7 mouse cellular contexts compared by ENCODE assay signal in the genomic region with DNA sequence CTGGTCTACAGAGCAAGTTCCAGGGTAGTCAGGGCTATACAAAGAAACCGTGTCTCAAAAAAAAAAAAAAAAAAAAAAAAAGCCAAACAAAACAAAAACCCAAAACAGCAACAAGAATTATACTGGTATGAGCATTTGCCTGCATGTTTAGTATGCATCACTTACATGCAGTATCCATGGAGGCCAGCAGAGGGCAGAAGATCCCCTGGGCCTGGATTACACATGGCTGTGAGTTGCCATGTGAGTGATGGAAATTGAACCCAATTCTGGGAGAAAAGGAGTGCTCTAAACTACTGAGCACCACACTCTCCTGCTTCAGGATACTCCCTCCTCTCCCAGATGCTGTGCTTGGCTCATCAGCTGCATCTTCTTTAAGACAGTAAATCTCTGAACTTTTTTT. TPM values are rescaled to one million over a fixed set of nuclear protein-coding genes. Genes with fewer than 3 reads are reported as not detected.
A peak's percentile ranks its signal among the peaks of the same experiment; 100 is the strongest.
DNase-seq lines count a peak whose midpoint lies in the region; TF ChIP-seq lines count a peak whose summit lies in the region.

No protein-coding gene starts in this region.

- no peaks in the 10 kb centered on the region for H3K9me3 ChIP-seq in embryonic facial prominence, embryonic 10.5 days

- 30% methylated on average over 1 of the region's 1 CpGs for WGBS in embryonic facial prominence, embryonic 10.5 days
- WGBS in lung, adult 2 months, result 17% methylated on average over 1 of the region's 1 CpGs
- 21% methylated on average over 1 of the region's 1 CpGs for WGBS in small intestine, adult 2 months

- no peak overlapping the region for H3K4me3 ChIP-seq in embryonic facial prominence, embryonic 10.5 days
- H3K4me3 ChIP-seq in lung, adult 2 months (replicated peaks; ENCODE audit: extremely low read depth, low read depth, low read length), result no peak overlapping the region
- H3K4me3 ChIP-seq in small intestine, adult 2 months (ENCODE audit: low read depth, low read length), result no peak overlapping the region

- peaks cover 34% of the 10 kb centered on the region for H3K36me3 ChIP-seq in embryonic facial prominence, embryonic 10.5 days (replicated peaks)
- H3K36me3 ChIP-seq in small intestine, adult 2 months (ENCODE audit: control insufficient read depth, insufficient read depth, low read length), result 0 out of 2 replicates have a peak, but pooled peaks cover 2% of the 10 kb centered on the region

- peak; percentile 71 for DNase-seq in urinary bladder, postnatal 14 days (ENCODE audit: low spot score)
- no peak for DNase-seq in urinary bladder, postnatal 10 days (ENCODE audit: low spot score)
- peak; percentile 78 for DNase-seq in adrenal gland, postnatal 14 days
- peak; percentile 72 for DNase-seq in embryonic facial prominence, embryonic 10.5 days (ENCODE audit: low spot score)
- DNase-seq in kidney, postnatal 10 days, result peak; percentile 85
- DNase-seq in lung, adult 2 months, result peak; percentile 69

- TF ChIP-seq POLR2A in lung, adult 2 months (IDR thresholded peaks at IDR 0.05; ENCODE audit: borderline replicate concordance, extremely low read depth, low read depth, low read length), result no peak
- TF ChIP-seq POLR2A in small intestine, adult 2 months (IDR thresholded peaks at IDR 0.05; ENCODE audit: low read depth, low read length), result no peak

- no peak overlapping the region for H3K27ac ChIP-seq in embryonic facial prominence, embryonic 10.5 days (replicated peaks)
- no peak overlapping the region for H3K27ac ChIP-seq in small intestine, adult 2 months (ENCODE audit: insufficient read depth, low read depth, low read length)

- H3K4me1 ChIP-seq in embryonic facial prominence, embryonic 10.5 days, result peaks cover 13% of the 10 kb centered on the region
- H3K4me1 ChIP-seq in lung, adult 2 months (ENCODE audit: control insufficient read depth, insufficient read depth, low read length), result peaks cover 6% of the 10 kb centered on the region; the same call in 1 of the 2 replicates
- H3K4me1 ChIP-seq in small intestine, adult 2 months (ENCODE audit: control insufficient read depth, insufficient read depth, insufficient read length, low read length), result peaks cover 17% of the 10 kb centered on the region; the same call in 1 of the 2 replicates

- no peaks in the 10 kb centered on the region for H3K27me3 ChIP-seq in embryonic facial prominence, embryonic 10.5 days (replicated peaks; ENCODE audit: low read depth, poor library complexity, severe bottlenecking)
- H3K27me3 ChIP-seq in small intestine, adult 2 months (ENCODE audit: control insufficient read depth, insufficient read depth, low read length), result no peaks in the 10 kb centered on the region

- peak; percentile 82 for TF ChIP-seq CTCF in lung, adult 2 months (IDR thresholded peaks at IDR 0.05; ENCODE audit: insufficient read depth, low read length)
- TF ChIP-seq CTCF in small intestine, adult 2 months (IDR thresholded peaks at IDR 0.05; ENCODE audit: extremely low read depth, insufficient read length, insufficient replicate concordance, low read depth, low read length), result peak; percentile 80; the same call in 1 of the 2 replicates

RNA-seq across cellular contexts. Expression of gene Rnf185, which starts 4.2 kb away (rescaled TPM):
- total RNA-seq in adrenal gland, postnatal 14 days (2021), result 28.9 and 33.8 TPM in 2 replicates
- polyA plus RNA-seq in embryonic facial prominence, embryonic 10.5 days (2016; fragmentation: Nextera tagmentation; extraction: Ambion mirVana), result 37.6 and 40.2 TPM in 2 replicates
- 25.6 and 36.4 TPM in 2 replicates for polyA plus RNA-seq in lung, adult 2 months (2012; rRNA removed)
- 13.5 and 29.8 TPM in 2 replicates for polyA plus RNA-seq in small intestine, adult 2 months (2012; rRNA removed)

RNA-seq across cellular contexts. Expression of gene Pla2g3, which starts 31.7 kb away (rescaled TPM):
- total RNA-seq in adrenal gland, postnatal 14 days (2021), result 0.15 and 0.19 TPM in 2 replicates
- 1.6 and 2.0 TPM in 2 replicates for polyA plus RNA-seq in embryonic facial prominence, embryonic 10.5 days (2016; fragmentation: Nextera tagmentation; extraction: Ambion mirVana)
- 0.50 and 3.1 TPM in 2 replicates for polyA plus RNA-seq in lung, adult 2 months (2012; rRNA removed)
- 0.18 and 0.48 TPM in 2 replicates for polyA plus RNA-seq in small intestine, adult 2 months (2012; rRNA removed)

RNA-seq across cellular contexts. Expression of gene Limk2, which starts 47.4 kb away (rescaled TPM):
- 21.4 and 30.6 TPM in 2 replicates for total RNA-seq in adrenal gland, postnatal 14 days (2021)
- 57.9 and 60.5 TPM in 2 replicates for polyA plus RNA-seq in embryonic facial prominence, embryonic 10.5 days (2016; fragmentation: Nextera tagmentation; extraction: Ambion mirVana)
- 94.3 and 142 TPM in 2 replicates for polyA plus RNA-seq in lung, adult 2 months (2012; rRNA removed)
- polyA plus RNA-seq in small intestine, adult 2 months (2012; rRNA removed), result 40.1 and 70.5 TPM in 2 replicates

RNA-seq across cellular contexts. Expression of gene Inpp5j, which starts 48.3 kb away (rescaled TPM):
- 0.75 and 0.82 TPM in 2 replicates for total RNA-seq in adrenal gland, postnatal 14 days (2021)
- 0.13 and 0.25 TPM in 2 replicates for polyA plus RNA-seq in embryonic facial prominence, embryonic 10.5 days (2016; fragmentation: Nextera tagmentation; extraction: Ambion mirVana)
- polyA plus RNA-seq in lung, adult 2 months (2012; rRNA removed), result 2.3 and 2.7 TPM in 2 replicates
- polyA plus RNA-seq in small intestine, adult 2 months (2012; rRNA removed), result 12.9 and 22.5 TPM in 2 replicates

RNA-seq across cellular contexts. Expression of gene Selenom, which starts 58.1 kb away (rescaled TPM):
- total RNA-seq in adrenal gland, postnatal 14 days (2021), result 33.6 and 33.8 TPM in 2 replicates
- 39.3 and 50.2 TPM in 2 replicates for polyA plus RNA-seq in embryonic facial prominence, embryonic 10.5 days (2016; fragmentation: Nextera tagmentation; extraction: Ambion mirVana)
- polyA plus RNA-seq in lung, adult 2 months (2012; rRNA removed), result 111 and 138 TPM in 2 replicates
- polyA plus RNA-seq in small intestine, adult 2 months (2012; rRNA removed), result 107 and 174 TPM in 2 replicates
